Mouse (Mus musculus) adrenal gland, adult (tissue): ENCODE results near the gene 5330417C22Rik.

Experiments used
- DNase-seq, 2 experiments: peaks; one replicate each; pipeline ENCODE4 v3.0.0; 2022 to 2023; ENCODE audit warnings: low spot score in 1 of 2; ENCODE audit not compliant: inconsistent age in 2 of 2

5330417C22Rik gene

DNA sequence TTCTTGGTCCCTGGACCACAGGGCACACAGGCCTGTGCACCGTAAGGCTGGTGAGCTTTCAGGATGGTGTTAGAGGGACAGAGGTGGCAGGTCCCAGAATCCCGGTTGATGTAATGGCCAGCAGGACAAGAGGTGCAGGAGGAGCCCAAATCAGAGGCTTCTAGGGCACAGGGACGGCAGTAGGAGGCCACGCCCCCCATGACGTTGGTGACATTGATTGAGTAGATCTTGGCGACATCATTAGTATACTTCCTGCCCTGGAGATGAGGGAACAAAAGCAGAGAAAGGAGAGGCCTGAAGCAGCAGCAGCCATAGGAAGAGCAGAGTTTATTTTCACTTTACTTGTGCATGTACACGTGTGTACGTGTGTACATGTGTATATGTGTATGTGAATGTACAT lies 68.6 kb downstream of the 5330417C22Rik start:
- no peak for DNase-seq

DNA sequence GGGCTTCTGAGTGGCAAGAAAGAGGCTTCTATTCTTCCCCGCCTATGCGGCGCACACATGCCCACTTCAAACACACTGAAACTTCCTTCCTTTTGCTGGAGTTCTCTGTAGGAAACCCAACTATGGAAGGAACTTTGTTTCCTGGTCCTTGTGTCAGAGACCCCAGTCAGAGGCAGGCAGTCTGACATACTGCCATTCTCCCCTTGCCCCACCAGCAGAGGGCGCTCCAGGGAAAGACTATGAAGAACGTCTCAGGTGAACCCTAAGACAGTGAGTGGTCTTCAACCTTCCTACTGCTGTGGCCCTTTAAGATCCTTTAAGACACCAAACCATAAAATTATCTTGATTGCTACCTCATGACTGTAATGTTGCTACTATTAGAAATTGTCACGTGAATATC lies 69.9 kb downstream of the 5330417C22Rik start:
- DNase-seq, result peak in 1 of 2 experiments; percentile 68

DNA sequence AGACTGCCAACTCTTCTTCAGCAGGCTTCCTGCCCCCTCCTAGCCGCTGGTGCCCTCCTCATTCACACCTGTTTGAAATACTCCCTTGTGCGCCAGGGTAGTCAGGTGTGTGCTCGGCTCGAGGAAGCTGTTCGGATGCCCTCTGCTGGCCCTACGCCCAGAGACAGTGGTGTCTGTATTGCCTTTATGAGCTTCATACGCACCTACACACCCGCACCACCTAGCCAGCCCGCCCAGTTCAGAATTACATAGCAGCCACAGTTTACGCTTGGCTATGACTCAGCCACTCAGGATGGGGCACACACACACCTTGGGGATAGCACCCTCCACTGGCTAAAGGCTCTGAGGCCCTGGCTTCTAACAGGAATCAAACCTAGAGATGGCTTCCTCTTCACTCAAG lies 77.5 kb downstream of the 5330417C22Rik start:
- no peak for DNase-seq

DNA sequence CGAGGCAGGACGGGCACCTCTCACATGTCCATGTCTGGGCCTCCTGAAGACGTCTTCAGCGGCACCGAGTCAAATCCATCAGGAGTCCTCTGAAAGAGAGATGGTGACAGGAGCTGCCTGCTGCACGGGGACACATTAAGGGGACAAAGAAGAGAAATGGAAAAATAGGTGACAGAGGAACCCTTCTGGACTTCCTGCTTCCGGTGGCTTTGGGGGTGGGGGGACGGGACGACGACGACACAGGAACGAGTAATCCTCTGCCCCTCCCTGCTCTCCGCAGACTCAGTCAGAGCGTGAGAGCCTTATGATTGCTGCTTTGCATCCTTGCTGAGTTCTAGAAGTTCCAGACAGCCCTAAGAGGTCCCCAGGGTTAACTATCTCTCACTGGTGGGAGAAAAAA lies 78.0 kb downstream of the 5330417C22Rik start:
- no peak for DNase-seq

DNA sequence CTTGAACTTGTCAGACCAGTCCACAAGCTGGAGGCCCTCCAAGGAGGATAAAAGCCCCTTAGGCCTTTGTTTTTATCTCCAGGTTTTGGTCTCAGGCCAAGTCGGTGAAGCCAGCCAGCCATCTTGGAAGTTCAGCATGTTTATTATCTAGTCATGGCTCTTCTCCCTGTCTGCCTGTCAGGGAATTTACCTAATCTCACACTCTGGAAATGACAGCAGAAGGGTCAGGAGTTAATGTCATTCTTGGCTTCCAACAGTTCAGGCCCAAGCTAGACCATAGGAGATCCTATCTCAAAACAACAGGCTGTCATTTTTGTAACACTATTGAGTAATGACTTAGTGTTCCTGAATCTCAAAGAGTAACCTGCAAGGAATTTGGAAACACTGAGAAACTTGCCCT lies 82.2 kb downstream of the 5330417C22Rik start:
- no peak for DNase-seq

DNA sequence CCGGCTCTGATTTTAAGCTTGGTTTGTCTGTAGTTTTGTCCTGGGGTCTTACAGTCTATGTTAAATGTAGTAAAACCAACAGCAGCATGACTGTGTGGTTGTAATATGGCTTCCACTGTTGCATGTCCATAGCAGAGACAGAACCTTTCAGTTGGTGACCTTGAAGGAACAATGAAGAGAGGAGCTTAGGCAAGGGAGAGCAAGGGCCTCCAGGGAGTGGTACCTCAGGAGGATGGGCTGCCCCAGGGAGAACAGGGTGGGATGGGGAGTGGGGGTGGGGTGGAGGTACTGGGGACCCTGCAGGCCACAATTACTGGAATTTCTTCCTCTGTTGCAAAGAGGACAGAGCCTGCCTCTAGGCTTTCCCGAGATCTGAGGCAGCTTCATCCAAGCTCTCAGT lies 84.4 kb downstream of the 5330417C22Rik start:
- DNase-seq, result no peak

DNA sequence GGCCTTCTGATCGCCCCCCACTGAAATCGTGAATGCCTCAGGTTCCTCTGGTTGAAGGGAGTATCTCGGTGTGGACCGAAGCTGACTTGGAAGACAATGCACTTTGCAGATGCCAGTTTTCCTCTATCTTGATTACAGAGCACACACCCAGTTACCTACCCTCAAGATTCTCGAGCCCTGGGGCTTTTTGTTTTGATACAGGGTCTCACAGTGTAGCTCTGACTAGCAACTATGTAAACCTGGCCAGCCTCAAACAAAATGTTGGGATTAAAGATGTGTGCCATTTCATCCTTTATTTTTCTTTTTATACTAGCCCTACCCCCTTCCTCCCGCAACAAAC lies 91.0 kb downstream of the 5330417C22Rik start:
- DNase-seq, result no peak

DNA sequence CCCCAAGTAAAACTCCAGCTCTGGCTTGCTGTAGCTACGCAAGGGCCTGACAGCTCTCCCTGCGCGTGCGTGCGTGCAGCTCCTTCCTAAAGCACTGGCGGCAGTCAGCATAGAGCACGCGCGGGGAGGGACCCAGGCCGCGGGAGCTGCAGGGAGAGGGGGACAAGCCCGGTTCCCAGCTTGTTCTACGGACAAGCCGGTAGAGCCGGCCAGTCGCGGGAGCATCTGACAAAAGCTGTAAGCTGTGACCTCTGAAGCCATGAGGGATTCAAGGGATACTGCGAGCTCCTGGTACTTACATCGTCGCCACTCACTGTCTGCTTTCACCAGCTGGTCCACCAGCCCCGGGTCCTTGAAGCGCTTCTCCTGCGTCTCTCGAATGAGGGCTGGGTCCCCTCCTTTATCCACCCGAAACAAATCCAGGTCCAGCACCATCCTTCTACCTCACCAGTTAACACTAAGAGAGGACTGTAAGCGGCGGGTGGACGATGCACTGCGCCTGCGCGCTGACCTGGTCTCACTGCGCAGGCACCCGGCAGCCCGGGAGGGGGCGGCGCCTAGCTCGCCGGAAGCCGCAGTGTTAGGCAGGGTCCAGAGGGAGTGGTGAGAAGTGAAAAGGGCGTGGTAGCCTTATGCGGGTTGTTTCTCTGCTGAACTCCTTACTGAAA lies 91.5 kb downstream of the 5330417C22Rik start, which contains the start of gene Sars:
TSS of gene Sars (minus strand) at position 512 of the 668 bp plus-strand sequence.
- DNase-seq, result peak; percentile 94 to 97

DNA sequence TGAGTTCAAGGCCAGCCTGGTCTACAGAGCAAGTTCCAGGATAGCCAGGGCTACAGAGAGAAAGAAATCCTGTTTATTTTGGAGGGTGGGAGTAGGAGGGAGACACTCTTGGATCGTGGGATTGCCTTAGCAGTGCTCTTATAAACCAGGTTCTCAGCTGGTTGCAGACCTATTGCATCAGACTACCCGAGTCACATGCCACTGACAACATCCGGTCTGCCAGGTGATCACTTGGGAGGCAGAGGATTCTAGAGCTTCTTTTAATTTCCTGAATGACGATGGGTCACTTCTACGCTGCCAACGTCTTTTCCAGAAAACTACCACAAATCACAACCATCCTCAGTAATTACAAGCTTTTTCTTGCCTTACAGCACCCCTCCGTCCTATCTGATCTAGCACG lies 92.3 kb downstream of the 5330417C22Rik start:
- peak; percentile 62 to 84 for DNase-seq

DNA sequence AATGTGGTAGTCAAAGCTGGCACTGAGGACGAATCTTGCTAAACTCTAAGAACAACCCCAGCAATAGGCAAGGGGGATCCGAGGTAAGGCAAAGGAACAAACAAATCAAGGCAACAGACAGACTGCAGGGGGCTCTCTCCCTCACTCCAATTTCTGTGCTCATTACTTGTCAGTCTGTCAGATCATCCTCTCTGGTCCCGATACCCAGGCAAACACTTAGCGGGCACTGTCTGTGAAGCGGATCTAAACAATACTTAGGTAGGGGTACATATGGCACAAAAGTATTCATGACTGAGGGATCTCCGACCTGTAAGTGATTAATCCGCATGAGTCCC lies 100.0 kb downstream of the 5330417C22Rik start:
- DNase-seq, result no peak

DNA sequence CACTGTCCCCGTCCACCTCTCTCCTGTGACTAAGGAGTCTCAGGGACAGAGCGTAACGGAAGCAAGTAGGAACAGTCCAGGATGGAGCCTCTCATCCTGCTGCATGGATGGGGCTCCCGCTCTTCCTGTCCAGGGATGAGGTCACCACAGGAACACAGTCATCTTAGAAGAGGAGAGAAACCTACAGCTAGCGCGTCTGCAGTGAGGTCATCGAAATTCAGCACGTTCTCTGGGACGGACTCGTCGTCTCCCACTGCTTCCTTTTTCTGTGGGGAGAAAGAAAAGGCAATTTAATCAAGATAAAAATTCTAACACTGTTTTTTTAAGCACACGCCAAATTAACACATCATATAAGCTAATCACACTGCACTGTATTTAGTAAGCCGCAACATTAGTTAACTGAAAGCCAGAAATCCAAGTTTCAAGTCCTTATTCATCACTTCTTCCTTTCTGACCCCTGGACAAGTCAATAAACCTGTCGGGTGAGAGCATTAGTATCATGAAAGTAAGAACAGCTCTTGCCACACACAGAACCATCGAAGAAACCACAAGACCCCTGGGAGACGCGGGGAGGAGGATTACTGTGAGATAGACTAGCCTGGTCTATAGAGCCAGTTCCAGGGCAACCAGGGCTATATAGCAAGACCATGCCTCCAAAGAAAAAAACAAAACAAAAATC lies 100.5 kb downstream of the 5330417C22Rik start:
- no peak for DNase-seq

DNA sequence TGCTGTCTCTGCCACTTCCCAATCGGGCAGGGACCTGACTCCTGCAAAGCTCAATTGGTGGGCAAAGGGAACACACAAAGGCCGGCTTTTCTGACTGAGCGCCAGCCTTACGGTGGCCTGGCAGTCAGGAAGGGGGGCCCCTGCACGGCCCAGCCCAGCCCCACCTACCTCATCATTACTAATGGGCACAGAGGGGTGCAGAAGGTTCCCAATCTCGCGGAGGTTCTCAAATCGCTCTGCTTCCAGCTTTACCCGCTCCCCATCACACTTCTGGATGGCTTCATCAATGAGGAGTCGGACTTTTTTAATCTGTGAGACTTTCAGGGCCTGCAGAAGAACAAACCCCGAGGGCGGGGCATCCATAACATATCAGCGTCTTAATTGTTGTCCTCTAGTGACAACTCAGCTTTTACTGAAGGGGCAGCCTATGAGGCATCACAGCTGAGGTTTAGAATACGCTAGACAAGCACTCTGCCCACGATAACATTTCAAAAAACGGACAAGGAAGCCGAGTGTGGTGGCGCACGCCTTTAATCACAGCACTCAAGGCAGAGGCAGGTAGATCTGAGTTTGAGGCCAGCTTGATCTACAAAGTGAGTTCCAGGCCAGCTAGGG lies 102.3 kb downstream of the 5330417C22Rik start:
- DNase-seq, result no peak

DNA sequence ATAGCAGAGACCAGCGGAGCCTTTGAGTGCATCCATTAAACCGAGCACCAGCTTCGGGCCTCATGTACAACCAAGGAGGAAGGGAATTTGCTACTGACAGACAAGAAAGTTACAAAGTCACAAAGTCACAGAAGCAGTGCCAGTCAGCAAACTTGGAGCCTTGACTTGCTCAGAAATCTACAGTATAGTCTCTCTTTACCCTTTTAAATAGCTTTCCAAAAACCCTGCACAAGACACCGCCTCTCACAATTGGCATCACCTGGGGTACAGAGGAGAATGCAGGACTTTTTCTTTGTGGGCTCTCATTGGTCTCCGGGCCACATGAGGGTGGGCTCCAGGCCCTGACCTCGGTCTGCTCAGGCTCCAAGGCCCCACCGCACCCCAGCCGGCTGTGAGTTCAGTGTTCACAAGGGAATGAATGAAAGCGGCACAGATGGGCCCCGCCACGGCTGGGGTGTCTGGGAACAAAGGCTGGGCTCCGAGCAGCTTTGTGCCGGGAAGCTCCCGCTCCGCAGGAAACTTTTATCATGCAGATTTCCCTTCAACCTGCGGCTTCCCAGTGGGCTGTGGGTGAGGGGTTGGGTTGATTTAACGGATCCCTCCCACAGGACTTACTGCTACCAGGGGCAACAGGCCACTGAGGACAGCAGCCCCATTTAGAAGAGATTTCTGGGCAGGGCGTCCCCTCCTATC lies 103.0 kb downstream of the 5330417C22Rik start:
- DNase-seq, result no peak

DNA sequence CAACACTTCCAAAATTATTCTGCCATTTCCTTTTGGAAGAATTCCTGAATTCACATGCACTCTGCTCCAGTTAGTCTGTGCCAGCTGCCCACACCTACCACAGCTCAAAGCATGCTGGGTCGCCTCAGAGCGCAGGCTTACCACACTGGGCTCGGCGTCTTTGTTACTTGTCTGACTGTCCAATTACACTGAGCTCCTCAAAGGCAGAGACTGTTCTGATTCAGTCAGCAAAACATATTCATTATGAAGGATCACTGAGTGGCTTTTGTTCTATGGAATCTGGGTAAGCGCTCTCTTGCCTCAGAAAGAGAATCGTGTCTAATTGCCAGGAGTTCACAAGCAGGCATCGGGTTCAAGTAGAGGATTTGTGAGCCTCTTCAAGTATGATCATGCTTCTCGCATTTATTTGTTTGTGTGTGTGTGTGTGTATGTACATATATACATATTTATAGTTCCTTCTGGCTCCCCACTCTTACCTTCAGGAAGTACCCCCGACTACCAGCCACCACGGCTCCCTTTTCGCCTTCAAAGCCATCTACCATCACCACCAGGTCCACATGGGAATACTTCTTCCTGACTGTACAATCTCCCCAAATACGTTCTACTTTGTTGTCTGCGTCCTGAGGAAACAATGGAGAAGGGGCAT lies 103.7 kb downstream of the 5330417C22Rik start:
- DNase-seq, result no peak

DNA sequence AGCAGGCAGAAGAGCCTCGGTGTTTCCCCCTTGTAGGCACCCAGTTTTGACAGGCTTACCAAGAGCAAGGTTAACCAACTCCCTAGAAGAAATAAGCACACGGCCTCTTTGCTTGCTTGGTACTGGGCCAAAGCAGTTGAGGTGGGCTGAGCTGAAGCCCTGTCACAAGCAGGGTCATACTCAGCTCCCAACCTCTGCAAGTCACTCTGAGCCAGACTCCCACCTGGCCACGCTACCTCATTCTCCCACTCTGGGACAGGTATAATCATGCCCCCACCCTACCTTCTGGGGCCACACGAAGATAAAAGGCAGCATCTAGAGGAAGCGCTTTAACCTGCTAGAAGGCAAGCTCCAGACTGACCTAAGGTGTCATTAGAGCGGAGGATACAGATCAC lies 110.7 kb downstream of the 5330417C22Rik start:
- DNase-seq, result no peak

DNA sequence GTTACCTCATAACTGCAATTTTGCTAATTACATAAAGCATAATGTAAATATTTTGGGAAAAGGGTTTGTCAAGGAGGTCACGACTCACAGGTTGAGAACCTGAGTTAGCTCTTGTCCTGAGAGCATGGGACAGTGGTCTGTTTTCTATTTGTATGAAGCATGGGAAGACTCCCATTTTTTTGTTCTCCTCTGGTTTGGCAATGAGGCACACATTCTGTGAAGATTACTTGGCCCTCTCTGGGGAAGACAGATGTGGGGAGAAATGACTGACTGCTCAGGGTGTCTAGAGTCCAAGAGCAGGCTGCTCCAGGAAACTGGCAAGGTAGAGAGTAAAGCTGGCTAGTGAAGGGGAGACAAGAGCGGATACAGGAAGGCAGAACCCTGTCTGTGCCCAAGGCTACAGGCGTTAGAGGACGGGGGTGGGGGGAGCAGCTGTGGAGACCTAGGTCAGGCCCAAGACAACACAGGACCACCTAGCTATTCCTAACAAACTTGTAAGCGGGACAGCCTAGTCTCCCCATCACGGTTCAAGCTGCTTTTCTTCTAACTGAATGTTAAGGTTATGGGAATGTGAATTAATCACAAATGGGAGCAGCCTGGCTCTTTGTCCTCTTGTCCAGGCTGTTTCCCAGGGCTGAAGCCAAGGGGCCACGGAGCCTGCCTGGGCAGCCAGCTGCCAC lies 111.3 kb downstream of the 5330417C22Rik start:
- no peak for DNase-seq

DNA sequence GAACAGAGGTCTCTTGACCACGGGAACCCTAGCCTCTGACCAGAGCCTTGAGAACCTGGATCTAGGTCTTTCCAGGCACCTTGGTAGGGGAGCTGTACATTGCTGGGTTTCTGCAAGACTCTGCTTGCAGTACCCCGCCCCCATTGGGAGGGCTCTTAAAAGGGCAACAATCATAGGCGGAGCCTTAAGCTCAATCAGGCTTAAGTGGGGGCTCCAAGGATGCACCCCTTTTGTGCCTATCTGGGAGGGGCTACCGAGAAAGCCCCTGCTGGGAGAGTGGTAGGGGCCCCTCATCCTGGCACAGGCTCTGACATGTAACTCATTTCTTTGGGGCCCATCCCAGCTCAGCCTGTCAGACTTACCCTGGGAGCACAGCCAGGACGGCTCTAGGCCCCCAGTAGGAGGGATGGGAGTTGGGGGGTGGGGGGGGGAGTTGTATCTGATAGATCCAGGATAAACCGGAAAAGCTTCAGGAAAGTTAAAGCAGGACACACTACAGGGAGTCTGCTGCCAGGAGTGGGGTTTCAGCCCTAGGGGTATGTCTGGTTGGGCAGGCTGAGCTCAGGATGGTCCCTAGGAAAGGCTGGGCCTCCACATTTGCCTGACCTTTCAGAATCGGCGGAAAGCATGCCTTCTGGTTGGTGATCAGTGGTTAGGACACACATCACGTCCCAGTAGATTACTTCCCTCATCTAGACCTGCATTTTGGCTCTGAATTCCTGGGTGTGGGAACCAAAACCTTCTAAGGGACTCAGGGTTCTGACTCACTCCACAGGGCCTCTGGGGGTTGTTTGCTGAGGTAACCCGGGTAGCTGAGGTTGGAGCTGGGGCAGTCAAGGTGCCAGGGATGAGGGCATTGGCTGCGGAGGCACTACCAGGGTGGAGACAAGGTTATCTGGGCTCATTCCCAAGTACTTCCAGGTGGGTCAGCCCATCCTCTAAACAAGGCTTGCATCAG lies 112.2 kb downstream of the 5330417C22Rik start:
- DNase-seq, result peak; percentile 61 to 80

DNA sequence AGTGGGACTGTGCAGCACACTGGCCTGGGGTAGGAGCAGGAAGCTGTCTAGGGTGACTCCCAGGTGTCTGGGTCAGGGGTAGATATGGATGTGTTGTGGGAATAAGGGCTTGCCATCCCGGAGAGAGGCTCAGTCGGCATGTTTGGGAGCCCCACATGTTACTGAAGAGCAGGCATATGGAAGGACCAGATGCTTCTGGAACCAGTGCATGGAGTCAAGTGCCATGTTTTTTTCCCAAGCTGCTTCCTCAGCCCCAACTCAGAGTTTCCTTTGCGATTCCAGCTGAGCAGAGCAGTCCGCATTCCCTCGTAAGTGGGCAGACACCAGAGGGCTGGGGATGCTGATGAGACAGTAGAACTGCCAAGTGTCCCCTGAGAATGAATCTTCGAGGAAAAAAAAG lies 113.3 kb downstream of the 5330417C22Rik start:
- no peak for DNase-seq

DNA sequence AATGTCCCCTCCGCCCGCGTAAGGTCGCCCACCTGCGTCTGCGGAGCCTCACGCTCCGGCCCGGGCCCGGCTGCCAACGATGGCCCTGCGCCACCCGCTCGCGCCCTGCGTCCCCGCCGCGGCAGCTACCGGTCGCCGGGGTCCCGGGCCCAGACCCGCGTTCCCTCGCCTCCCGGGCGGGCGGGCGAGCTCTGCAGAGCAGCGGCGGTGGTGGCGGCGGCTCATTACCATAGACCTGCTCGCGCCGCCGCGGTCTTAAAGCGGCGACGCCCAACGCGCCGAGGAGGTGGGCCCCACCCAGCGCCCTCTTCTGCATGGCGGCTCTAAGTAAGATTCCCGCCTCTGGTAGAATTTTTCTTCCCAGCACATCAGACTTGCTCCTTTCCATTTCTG lies 120.5 kb downstream of the 5330417C22Rik start:
- DNase-seq, result peak; percentile 81 to 89
